Mouse (Mus musculus) embryo, embryonic 11.5 days (tissue): ENCODE results near the gene 4930550C14Rik.

Experiments used
- DNase-seq: peaks from one replicate; pipeline ENCODE4 v3.0.0-alpha.2; 2012; ENCODE audit warnings: low read depth, low spot score

Gene 4930550C14Rik

DNA sequence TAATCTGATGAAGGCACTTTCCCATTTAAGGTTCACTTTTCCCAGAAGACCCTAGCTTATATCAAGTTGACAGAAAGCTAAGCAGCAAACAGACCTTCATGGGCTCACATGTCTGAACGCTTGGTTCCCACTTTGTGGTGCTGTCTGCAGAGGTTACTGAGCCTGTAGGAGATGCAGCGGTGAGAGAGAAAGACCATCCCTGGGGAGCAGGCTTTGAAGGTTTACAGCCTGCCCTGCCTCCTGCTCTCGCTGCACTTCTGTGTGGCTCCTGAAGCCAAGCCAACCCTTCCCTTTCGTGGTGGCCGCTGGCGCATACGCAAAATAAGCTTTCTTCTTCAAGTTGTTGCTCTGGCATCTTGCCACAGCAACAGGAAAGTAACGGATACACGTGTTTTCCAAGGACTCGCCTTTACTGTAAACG lies at the start of gene 4930550C14Rik:
Gene 4930550C14Rik (plus strand): TSS at position 35 of the 421 bp plus-strand sequence.
- no peak for DNase-seq

GRCm38 (mm10) chr9:53353161-53353560 lies 49.0 kb upstream of the 4930550C14Rik start:
- DNase-seq: no peak

DNA sequence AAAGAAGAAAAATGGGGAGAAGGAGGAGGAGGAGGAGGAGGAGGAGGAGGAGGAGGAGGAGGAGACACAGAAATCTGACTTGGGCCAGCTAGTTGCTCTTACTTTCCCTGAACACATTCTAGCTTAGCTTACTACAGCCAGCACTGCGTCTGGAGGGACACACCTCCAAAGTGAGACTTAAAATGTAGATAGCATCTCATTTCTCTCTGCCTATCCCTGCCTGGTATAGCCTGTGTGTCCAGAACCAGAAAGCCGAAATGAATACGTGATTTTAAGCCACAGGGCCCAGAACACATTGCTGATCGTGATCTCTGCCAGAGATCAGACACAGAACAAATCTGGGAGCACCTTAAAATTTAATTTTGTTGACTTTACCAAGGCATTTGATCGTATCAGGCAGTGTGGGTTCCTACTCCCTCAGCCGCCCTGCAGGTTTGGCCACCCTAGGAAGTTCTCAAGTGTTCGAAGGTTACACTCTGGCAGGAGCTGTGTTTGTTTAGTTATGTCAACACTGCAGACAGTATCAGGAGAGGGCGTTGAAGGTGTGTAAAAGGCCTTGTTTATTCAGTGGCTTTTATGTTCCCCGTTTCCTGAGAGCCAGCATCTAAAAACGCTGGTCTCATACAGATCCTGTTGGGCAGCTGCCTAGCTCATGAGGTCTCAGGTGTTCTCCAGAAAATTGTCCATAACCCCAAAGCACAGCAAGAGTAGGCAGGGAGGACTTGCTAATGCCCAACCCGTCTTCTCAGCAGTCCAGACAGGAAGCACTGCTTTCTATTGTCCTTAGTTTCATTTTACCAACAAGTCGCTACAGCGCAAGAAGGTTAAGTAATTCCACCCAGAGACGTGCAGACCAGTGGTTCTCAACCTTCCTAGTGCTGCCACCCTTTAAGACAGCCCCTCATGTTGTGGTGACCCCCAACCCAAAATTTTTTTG lies 45.6 kb upstream of the 4930550C14Rik start:
- DNase-seq: no peak

DNA sequence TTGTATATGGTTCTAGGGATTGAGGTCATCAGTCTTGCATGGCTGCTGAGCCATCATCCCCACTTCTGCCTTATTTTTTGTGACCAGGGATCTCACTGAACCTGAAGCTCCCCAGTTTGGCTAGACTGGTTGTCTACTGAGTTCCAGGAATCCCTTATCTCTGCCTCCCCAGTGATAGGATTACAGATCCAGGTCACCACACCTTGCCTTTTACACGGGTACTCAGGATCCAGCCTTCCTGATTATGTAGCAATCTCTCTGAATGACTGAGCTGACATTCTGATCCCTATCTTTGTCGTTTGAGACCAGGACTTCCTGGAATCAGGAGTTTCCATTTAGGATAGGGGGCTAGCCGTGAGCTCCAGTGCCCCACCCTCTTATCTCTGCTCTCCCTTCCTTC lies 30.8 kb upstream of the 4930550C14Rik start:
- no peak for DNase-seq

DNA sequence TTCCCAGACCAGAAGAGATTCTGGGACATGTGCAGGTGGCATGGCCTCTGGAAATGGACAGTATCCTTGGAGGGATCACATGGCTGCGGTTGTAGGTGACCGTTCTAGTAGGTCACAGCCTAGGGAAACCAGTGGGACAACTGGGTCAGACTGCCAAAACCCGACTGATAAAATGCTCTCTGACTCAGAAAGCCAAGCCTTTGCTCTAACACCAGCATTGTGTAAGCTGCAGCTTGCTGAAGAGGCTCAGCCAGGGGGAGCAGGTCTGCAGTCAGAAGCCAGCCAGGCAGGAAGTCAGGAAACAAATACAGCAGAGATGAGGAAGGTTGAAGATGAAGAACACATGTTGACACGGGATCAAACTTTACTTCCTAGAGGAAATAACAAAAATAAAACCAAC lies 26.2 kb upstream of the 4930550C14Rik start:
- no peak for DNase-seq

- no peak for DNase-seq
Measured at GRCm38 (mm10) chr9:53376820-53377219, 25.3 kb upstream of the 4930550C14Rik start.

- no peak for DNase-seq
Measured at GRCm38 (mm10) chr9:53377597-53377996, 24.5 kb upstream of the 4930550C14Rik start.

GRCm38 (mm10) chr9:53378171-53378570 lies 24.0 kb upstream of the 4930550C14Rik start:
- DNase-seq: no peak

DNA sequence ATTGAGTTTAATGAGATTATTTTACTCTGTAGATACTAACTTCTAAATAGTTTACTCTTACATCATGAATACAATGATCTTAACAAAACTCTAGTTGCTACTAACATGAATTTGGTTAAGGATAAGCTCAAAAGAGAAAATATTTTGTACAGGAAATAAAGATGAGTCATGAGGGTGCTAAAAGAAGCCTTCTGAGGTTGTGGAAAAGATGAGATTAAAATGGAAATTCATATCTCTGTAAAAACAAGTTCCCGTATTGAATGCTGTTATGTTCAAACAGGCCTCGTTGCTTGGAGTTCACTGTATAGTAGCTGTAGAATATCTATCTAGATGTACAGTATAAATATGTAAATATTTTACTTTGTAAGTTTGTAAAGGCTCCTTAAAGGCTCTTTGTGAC lies 21.5 kb upstream of the 4930550C14Rik start:
- no peak for DNase-seq

- DNase-seq: no peak
Measured at GRCm38 (mm10) chr9:53381113-53381615, 21.0 kb upstream of the 4930550C14Rik start.

GRCm38 (mm10) chr9:53383951-53384866 lies 17.9 kb upstream of the 4930550C14Rik start, which contains the start of gene Kdelc2:
Gene Kdelc2 (plus strand): TSS chr9:53384025.
- peak; percentile 73 for DNase-seq

DNA sequence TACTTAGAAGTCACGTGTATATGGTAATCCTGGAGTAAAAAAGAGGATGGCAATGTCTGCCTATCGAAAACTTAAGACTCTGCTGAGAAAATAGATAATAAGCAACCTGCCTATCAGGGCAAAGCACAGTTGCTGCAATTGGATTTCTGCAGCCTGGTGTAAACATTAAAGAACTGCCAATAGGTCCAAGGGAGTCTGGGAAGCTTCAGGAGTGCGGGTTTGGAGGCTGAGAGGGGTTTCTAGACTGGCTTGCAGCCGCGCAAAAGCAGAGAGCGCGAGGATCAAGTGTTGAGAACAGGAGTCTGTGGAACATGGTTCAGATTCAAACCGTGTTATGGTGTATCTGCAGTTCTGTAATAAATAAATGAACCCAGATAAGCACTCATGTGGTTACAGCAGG lies 17.3 kb upstream of the 4930550C14Rik start:
- no peak for DNase-seq

GRCm38 (mm10) chr9:53387431-53387830 lies 14.7 kb upstream of the 4930550C14Rik start:
- DNase-seq: no peak

- DNase-seq: no peak
Measured at GRCm38 (mm10) chr9:53389109-53389508, 13.0 kb upstream of the 4930550C14Rik start.

GRCm38 (mm10) chr9:53390136-53390535 lies 12.0 kb upstream of the 4930550C14Rik start:
- DNase-seq: no peak

DNA sequence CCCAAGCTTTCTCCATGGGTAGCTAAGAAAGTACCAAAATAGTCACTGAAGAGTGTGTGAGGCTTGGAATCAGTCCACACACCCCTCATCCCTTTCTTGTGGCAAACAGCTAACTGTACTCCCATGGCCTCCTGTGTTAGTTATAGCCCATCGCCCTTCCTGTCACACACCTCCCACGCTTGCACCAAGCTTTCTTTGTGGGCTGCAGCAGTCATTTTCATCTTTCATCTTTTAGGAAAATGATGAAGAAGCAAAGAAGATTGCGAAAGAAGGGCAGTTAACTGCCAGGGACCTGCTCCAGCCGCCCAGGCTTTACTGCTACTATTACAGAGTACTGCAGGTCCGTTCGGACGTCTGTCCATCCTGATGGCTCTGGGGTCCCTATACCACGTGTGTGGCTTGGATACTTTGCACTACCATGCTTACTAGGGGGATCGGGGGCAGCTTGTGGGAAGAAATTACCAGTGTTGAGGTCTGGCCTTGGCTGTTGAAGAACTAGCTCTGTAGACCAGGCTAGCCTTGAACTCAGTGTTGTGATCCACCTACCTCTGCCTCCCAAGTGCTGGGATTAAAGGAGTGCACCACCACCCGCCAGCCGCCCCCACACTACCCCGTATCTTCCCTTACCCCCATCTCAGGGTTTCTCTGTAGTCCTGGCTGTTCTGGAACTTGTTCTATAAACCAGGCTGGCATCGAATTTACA lies 4.3 kb upstream of the 4930550C14Rik start:
- DNase-seq: no peak

- peak; percentile 46 for DNase-seq
Measured at GRCm38 (mm10) chr9:53398388-53398700, 3.8 kb upstream of the 4930550C14Rik start.

- DNase-seq: no peak
Measured at GRCm38 (mm10) chr9:53399537-53399936, 2.6 kb upstream of the 4930550C14Rik start.

GRCm38 (mm10) chr9:53400696-53401095 lies 1.4 kb upstream of the 4930550C14Rik start:
- no peak for DNase-seq

- no peak for DNase-seq
Measured at GRCm38 (mm10) chr9:53401146-53401545, 979 bp upstream of the 4930550C14Rik start.

GRCm38 (mm10) chr9:53402991-53403390 lies 866 bp downstream of the 4930550C14Rik start:
- no peak for DNase-seq
